Mouse (Mus musculus) neural tube, embryonic 14.5 days (tissue): Measurements from ENCODE around the gene Mdh2. TPM values are rescaled to one million over a fixed set of nuclear protein-coding genes. Genes with fewer than 3 reads are reported as not detected.
A peak's percentile ranks its signal among the peaks of the same experiment; 100 is the strongest.

Experiments used
- ATAC-seq: fragments of 200-750 bp; cut with Nextera tagmentation; 2 replicates; pipeline ENCODE4 v1.8.0; 2017; ENCODE audit warnings: low read depth, mild to moderate bottlenecking, moderate TSS enrichment, moderate library complexity
- H3K27ac ChIP-seq: fragments of 300-500 bp; sonication (generic); 2 replicates; pipeline ENCODE4 v1.5.1; 2014; ENCODE audit warnings: low read depth, mild to moderate bottlenecking, control low read depth, low read length, moderate library complexity, mixed read lengths
- H3K27me3 ChIP-seq: fragments of 300-500 bp; sonication (generic); 2 replicates; pipeline ENCODE4 v1.6.1; 2014; ENCODE audit warnings: low read length; ENCODE audit not compliant: control insufficient read depth, insufficient read depth
- H3K36me3 ChIP-seq: fragments of 300-500 bp; sonication (generic); 2 replicates; pipeline ENCODE4 v1.6.1; 2014; ENCODE audit warnings: low read length, mixed read lengths; ENCODE audit not compliant: control insufficient read depth, insufficient read depth
- H3K4me1 ChIP-seq: fragments of 300-500 bp; sonication (generic); 2 replicates; pipeline ENCODE4 v1.6.1; 2014; ENCODE audit warnings: low read length; ENCODE audit not compliant: control insufficient read depth, insufficient read depth
- H3K4me2 ChIP-seq: fragments of 300-500 bp; sonication (generic); 2 replicates; pipeline ENCODE4 v1.6.1; 2014; ENCODE audit warnings: mild to moderate bottlenecking, low read depth, low read length, control low read depth
- H3K4me3 ChIP-seq: fragments of 300-500 bp; sonication (generic); 2 replicates; pipeline ENCODE4 v1.5.1; 2014; ENCODE audit warnings: low read depth, low read length, control low read depth, mixed read lengths
- H3K9ac ChIP-seq: fragments of 300-500 bp; sonication (generic); replicated peaks from 2 replicates; pipeline ENCODE4 v1.6.1; 2014; ENCODE audit warnings: low read depth, mild to moderate bottlenecking, control low read depth, low read length, mixed read lengths
- H3K9me3 ChIP-seq: fragments of 300-500 bp; sonication (generic); 2 replicates; pipeline ENCODE4 v1.6.1; 2016; ENCODE audit warnings: low read length; ENCODE audit not compliant: control insufficient read depth
- WGBS: fragments of 180-500 bp; shearing (Covaris S2); extraction: QIAGEN DNeasy Blood & Tissue Kit; methylation state at CpG from one replicate; pipeline ENCODE4 v1.1.7; 2014; 5-methylcytosine and 5-hydroxymethylcytosine counted together
- polyA plus RNA-seq: library from polyadenylated mRNA; unstranded; fragments of >200 nt; fragmentation: Nextera tagmentation; extraction: Ambion mirVana; gene quantifications from 2 replicates; pipeline ENCODE4 v1.2.1, GENCODE M21; 2014

Mdh2 gene
- polyA plus RNA-seq, 1 experiment from 2014 or later = 694 TPM

DNA sequence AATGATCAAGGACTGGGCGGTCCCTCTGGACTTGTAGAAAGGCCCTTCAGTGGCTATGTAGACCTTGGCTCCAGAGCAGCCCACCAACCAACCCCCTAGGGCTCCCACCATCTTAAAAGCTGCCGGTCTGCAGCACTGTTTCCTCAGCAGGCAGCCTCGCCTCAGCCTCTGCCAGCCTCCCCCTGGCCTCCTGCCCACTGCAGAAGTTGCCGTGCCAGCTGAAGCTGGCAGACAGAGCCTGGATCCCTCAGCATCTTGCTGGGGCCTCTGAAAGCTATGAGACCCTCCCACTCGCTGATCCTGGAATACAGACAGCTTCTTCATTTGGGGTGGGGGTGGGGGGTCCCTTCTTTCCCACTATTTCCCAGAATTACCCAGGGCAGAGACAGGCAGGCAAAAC, 34.7 kb downstream of the Mdh2 start:
- Histone ChIP-seq H3K4me3 (no peak overlapping the region), H3K36me3 (no peaks in the 10 kb centered on the region), H3K4me2 (no peak overlapping the region), H3K4me1 (peaks cover 2% of the 10 kb centered on the region), H3K9me3 (no peaks in the 10 kb centered on the region), H3K9ac (no peak overlapping the region), H3K27me3 (no peaks in the 10 kb centered on the region), H3K27ac (no peak overlapping the region)
- 49% methylated on average over 5 of the region's 5 CpGs for WGBS
- ATAC-seq = no peak

DNA sequence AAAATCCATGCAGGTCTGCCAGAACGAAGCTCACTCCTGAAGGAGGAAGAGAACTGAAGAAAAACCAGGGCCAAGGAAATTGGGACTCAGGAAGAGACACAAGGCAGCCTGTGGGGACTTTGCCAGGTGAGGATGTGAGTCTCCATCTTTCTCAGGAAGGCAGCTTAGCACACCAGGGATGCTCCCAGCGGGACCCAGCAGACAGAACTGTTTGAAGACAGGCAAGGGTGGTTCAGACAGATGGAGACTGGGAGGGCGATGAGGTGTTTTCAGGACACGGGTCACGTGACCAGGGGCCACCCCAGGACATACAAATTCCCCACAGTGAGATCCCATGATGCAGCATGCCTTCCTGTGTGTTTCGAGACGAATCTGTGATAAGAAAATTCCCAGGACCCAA, 40.2 kb downstream of the Mdh2 start:
- no peaks in the 10 kb centered on the region for H3K27me3 ChIP-seq
- ATAC-seq = no peak
- H3K4me2 ChIP-seq = no peak overlapping the region
- H3K36me3 ChIP-seq = no peaks in the 10 kb centered on the region
- no peaks in the 10 kb centered on the region for H3K9me3 ChIP-seq
- peaks cover 19% of the 10 kb centered on the region; the same call in 1 of the 2 replicates for H3K4me1 ChIP-seq
- no peak overlapping the region for H3K27ac ChIP-seq
- H3K4me3 ChIP-seq = no peak overlapping the region
- no peak overlapping the region for H3K9ac ChIP-seq
- WGBS = 47% methylated on average over 7 of the region's 7 CpGs

DNA sequence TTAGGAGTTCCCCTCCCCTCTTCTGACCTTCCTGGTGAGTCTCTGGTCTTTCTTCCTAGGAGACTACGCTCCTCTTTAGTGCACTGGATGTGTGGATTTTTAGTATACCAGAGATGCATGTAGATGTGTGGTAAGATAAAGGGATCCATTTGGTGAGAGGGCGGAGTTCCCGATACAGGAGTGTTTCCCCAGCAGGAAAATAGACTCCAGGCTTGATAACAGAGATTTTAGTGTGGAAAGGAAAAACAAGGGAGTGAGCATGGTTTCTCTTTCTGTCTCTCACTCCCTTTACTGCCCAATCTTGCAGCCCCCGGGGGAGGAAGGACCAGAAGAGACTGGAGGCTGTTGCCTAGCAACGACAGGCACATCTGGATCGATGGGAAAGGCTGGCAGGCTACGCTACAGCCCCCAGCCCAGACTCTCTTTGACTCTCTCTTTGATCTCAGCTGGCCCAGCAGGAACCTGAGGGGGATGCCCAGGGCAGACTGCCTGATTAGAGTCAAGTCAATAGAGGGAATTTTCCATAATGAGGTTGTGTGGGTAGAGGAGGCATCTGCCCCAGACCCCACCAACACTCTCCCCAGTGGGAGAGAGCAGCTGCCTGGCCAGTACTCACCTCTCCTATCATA, 44.1 kb downstream of the Mdh2 start:
- ATAC-seq = peak; percentile 87
- Histone ChIP-seq H3K9me3 (no peaks in the 10 kb centered on the region), H3K27ac (peak overlapping the region; percentile 88), H3K4me2 (peak overlapping the region; percentile 23), H3K4me3 (no peak overlapping the region), H3K27me3 (no peaks in the 10 kb centered on the region), H3K4me1 (peaks cover 33% of the 10 kb centered on the region), H3K36me3 (no peaks in the 10 kb centered on the region), H3K9ac (peak overlapping the region; percentile 17; the same call in 1 of the 2 replicates)
- WGBS = 9% methylated on average over 7 of the region's 7 CpGs

DNA sequence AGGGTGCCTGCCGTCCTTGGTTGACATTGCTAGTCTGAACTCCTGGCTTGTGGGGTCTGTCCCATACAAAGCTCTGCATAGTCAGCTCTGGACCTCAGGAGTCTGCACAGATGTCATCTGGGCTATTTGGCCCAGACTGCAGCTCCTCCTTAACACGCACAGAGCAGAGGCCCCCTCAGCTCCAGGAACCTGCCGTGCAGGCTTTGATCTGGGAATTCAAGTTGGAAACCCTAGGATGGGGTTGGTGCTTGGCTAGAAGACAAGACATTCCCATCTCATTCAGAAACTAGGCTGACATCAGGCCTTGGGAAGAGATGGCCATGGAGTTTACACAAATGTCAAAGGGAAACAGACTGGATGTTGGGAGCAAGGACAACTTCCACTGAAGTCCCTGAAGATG, 46.2 kb downstream of the Mdh2 start:
- Histone ChIP-seq H3K36me3 (no peaks in the 10 kb centered on the region), H3K27me3 (no peaks in the 10 kb centered on the region), H3K9me3 (no peaks in the 10 kb centered on the region), H3K4me1 (peaks cover 33% of the 10 kb centered on the region), H3K4me3 (no peak overlapping the region), H3K4me2 (no peak overlapping the region), H3K9ac (no peak overlapping the region), H3K27ac (peak overlapping the region; percentile 52; the same call in 1 of the 2 replicates)
- no peak for ATAC-seq
- WGBS = 30% methylated on average over 3 of the region's 3 CpGs

DNA sequence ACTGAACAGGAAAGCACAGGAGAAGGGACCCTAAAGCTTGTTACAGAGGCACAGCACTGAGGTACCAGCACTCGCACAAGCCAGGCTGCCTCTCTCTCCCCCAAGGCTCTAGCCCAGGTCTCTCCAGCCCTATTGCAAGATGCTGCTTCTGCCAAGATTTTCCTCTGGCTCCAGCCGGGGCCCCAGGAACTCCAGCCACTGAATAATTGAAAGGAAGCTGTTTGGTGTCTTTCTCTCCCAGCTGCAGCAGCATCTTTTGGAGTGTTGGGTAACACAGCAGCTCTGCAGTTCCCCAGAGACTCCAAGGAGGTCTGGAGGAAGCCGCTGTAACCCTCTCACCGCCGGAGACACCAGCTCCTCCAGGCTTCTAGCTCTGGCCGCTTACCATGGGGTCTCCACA, 47.9 kb downstream of the Mdh2 start:
- no peak overlapping the region for H3K4me3 ChIP-seq
- no peak overlapping the region for H3K9ac ChIP-seq
- peaks cover 31% of the 10 kb centered on the region for H3K4me1 ChIP-seq
- H3K9me3 ChIP-seq = no peaks in the 10 kb centered on the region
- no peaks in the 10 kb centered on the region for H3K27me3 ChIP-seq
- H3K4me2 ChIP-seq = 0 out of 2 replicates have a peak overlapping the region, but pooled peaks have one; percentile 6
- H3K36me3 ChIP-seq = no peaks in the 10 kb centered on the region
- WGBS = 34% methylated on average over 6 of the region's 6 CpGs
- no peak for ATAC-seq
- H3K27ac ChIP-seq = peak overlapping the region; percentile 76

DNA sequence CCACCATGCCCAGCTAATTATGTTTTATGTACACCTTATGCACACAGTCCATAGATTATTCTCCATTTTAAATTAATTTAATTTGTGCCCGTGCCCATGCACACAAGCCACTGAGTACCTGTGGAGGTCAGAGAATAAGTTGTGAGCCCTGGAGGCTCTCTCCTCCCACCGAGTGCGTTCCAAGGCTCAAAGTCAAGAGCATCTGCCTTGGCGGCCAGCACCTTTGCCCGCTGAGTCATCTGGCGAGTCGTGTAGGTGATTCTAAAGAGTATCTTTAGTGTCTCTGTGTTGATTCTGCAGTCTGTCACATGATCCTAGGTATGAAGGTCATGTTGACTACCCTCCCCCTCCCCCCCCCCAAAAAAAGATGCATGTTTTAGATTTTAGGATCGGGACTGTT, 51.1 kb downstream of the Mdh2 start:
- 91% methylated on average over 8 of the region's 8 CpGs for WGBS
- Histone ChIP-seq H3K4me3 (no peak overlapping the region), H3K27ac (no peak overlapping the region), H3K4me1 (peaks cover 12% of the 10 kb centered on the region), H3K27me3 (no peaks in the 10 kb centered on the region), H3K4me2 (no peak overlapping the region), H3K36me3 (no peaks in the 10 kb centered on the region), H3K9me3 (no peaks in the 10 kb centered on the region), H3K9ac (no peak overlapping the region)
- no peak for ATAC-seq

DNA sequence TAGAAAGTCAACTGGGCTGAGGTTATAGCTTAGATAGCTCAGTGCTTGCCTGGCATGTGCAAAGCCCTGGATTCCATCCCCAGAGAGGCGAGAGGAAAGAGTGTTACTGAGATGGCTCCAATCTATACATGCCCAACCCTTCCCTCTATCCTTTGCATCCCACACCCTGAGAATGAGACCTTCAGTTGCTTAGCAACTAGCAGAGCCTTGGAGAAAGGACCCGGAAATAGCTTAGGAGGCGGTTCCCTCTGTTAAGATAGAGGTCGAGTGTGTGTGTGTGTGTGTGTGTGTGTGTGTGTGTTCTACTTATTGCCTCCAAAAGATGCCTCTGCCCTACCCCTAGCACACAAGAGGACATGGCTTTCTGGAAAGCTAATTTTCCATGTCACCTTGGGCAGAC, 54.4 kb downstream of the Mdh2 start:
- Histone ChIP-seq H3K27ac (peak overlapping the region; percentile 4; the same call in 1 of the 2 replicates), H3K4me1 (peaks cover 6% of the 10 kb centered on the region), H3K4me2 (no peak overlapping the region), H3K4me3 (no peak overlapping the region), H3K36me3 (no peaks in the 10 kb centered on the region), H3K9me3 (no peaks in the 10 kb centered on the region), H3K27me3 (no peaks in the 10 kb centered on the region), H3K9ac (no peak overlapping the region)
- ATAC-seq = no peak
- WGBS = 36% methylated on average over 4 of the region's 4 CpGs

DNA sequence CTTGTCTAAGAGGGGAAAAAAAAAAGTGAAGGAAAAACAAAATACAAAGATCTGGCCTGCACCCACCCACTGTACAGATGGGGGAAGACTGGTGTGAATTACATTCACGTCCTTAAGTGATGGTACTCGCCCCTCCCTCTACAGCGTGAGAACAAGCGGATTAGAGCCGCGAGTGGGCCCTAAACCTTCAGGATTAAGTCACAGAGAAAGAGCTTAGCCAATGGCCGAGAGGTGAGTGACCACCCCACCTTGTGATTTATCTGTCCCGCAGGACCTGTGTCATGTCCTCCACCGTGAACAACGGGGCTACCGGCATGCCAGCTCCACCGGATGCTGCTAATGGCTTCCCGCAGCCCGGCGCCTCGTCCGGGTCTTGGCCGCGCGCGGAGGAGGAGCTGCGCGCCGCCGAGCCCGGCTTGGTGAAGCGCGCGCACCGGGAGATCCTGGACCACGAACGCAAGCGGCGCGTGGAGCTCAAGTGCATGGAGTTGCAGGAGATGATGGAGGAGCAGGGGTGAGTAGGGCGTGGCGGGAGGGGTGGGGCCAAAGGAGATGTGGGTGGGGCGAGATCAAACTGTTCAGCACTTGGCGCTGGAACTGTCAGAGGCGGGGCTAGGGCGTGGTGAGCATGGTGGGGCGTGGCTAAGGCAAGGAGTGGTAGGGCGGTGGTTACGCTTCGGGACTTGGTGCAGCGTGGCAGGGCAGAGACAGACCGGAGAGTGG, 56.6 kb downstream of the Mdh2 start:
- peak; percentile 81 for ATAC-seq
- 1% methylated on average over 47 of the region's 47 CpGs for WGBS
- peak overlapping the region; percentile 52 for H3K27ac ChIP-seq
- peak overlapping the region; percentile 37 for H3K9ac ChIP-seq
- peaks cover 6% of the 10 kb centered on the region for H3K4me1 ChIP-seq
- peak overlapping the region; percentile 49 for H3K4me2 ChIP-seq
- H3K27me3 ChIP-seq = no peaks in the 10 kb centered on the region
- no peaks in the 10 kb centered on the region for H3K36me3 ChIP-seq
- peak overlapping the region; percentile 29 for H3K4me3 ChIP-seq
- no peaks in the 10 kb centered on the region for H3K9me3 ChIP-seq

DNA sequence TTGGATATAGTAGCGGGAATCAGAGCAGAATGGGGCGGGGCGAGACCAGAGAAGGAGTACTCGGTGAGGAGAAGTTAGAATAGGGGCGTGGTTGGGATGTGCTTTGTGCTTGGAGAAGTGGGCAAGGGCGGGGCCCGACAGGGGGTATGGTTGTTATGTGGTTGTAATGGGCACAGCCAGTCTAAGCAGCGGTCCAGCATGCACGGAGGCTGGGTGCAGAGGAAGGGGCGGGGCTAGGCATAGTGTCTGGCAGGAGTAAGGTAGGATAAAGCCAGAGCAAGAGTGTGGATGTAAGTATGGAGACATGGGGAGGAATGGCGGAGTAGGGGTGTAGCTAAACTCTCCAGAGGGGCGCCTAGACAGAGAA, 57.2 kb downstream of the Mdh2 start:
- peak; percentile 67 for ATAC-seq
- H3K9me3 ChIP-seq = no peaks in the 10 kb centered on the region
- H3K36me3 ChIP-seq = 0 out of 2 replicates have a peak, but pooled peaks cover 2% of the 10 kb centered on the region
- H3K4me2 ChIP-seq = peak overlapping the region; percentile 49
- H3K27ac ChIP-seq = peak overlapping the region; percentile 52; the same call in 1 of the 2 replicates
- no peaks in the 10 kb centered on the region for H3K27me3 ChIP-seq
- H3K4me3 ChIP-seq = peak overlapping the region; percentile 29
- H3K4me1 ChIP-seq = peaks cover 6% of the 10 kb centered on the region
- 3% methylated on average over 12 of the region's 12 CpGs for WGBS
- H3K9ac ChIP-seq = no peak overlapping the region
